Mouse (Mus musculus): ENCODE data around the gene Qser1. TPM values are rescaled to one million over a fixed set of nuclear protein-coding genes. Genes with fewer than 3 reads are reported as not detected.

Qser1 gene
- polyA plus RNA-seq, 1 experiment = 4.1 TPM

GRCm38 (mm10) chr2:104710670-104711370 is 105.7 kb downstream of the Qser1 start:
- H3K27me3 ChIP-seq (ENCODE audit: control insufficient read depth, insufficient read depth, insufficient read length) = no peaks in the 10 kb centered on the region
- H3ac ChIP-seq (ENCODE audit: control insufficient read depth, insufficient read length) = no peak overlapping the region
- no peaks in the 10 kb centered on the region for H3K36me3 ChIP-seq (ENCODE audit: control insufficient read depth, insufficient read depth)
- no peaks in the 10 kb centered on the region for H3K79me2 ChIP-seq (ENCODE audit: control insufficient read depth, insufficient read depth)
- H3K4me3 ChIP-seq = peak overlapping the region; percentile 46
- TF ChIP-seq USF1 (IDR thresholded peaks at IDR 0.05; ENCODE audit: low read depth) = peak; percentile 23
- TF ChIP-seq MYOD1 (IDR thresholded peaks at IDR 0.05; ENCODE audit: control insufficient read depth in 1 of 3, insufficient read length in 2 of 3, low read depth in 2 of 3) = no peak
- no peak for TF ChIP-seq REST (IDR thresholded peaks at IDR 0.05; ENCODE audit: insufficient read depth, insufficient read length)
- H3K4me2 ChIP-seq (ENCODE audit: low read depth) = peak overlapping the region; percentile 80

- H3K4me2 ChIP-seq (ENCODE audit: low read depth) = no peak overlapping the region
- TF ChIP-seq REST (IDR thresholded peaks at IDR 0.05; ENCODE audit: insufficient read depth, insufficient read length) (no peak), MAX (IDR thresholded peaks at IDR 0.05; ENCODE audit: low read depth) (no peak), TCF3 (IDR thresholded peaks at IDR 0.05; ENCODE audit: insufficient read length, low read depth) (no peak), POLR2AphosphoS2 (IDR thresholded peaks at IDR 0.05; ENCODE audit: insufficient read length, low read depth) (no peak), POLR2A (IDR thresholded peaks at IDR 0.05; ENCODE audit: insufficient read length, low read depth) (no peak), MYOG (IDR thresholded peaks at IDR 0.05; ENCODE audit: control insufficient read depth in 1 of 3, insufficient read depth in 1 of 3, insufficient read length in 2 of 3, low read depth in 2 of 3) (no peak), E2F4 (IDR thresholded peaks at IDR 0.05; ENCODE audit: insufficient read depth) (no peak), MYOD1 (IDR thresholded peaks at IDR 0.05; ENCODE audit: control insufficient read depth in 1 of 3, insufficient read length in 2 of 3, low read depth in 2 of 3) (no peak), TCF12 (IDR thresholded peaks at IDR 0.05; ENCODE audit: insufficient read depth, poor library complexity, severe bottlenecking) (no peak), USF1 (IDR thresholded peaks at IDR 0.05; ENCODE audit: low read depth) (no peak), SRF (IDR thresholded peaks at IDR 0.05; ENCODE audit: control insufficient read depth, insufficient read length, low read depth) (no peak), CEBPB (IDR thresholded peaks at IDR 0.05; ENCODE audit: insufficient read depth, poor library complexity, severe bottlenecking) (no peak)
- H3K27me3 ChIP-seq (ENCODE audit: control insufficient read depth, insufficient read depth, insufficient read length) = no peaks in the 10 kb centered on the region
- H3K4me3 ChIP-seq = no peak overlapping the region
- no peak overlapping the region for H3ac ChIP-seq (ENCODE audit: control insufficient read depth, insufficient read length)
- no peaks in the 10 kb centered on the region for H3K79me2 ChIP-seq (ENCODE audit: control insufficient read depth, insufficient read depth)
- no peaks in the 10 kb centered on the region for H3K36me3 ChIP-seq (ENCODE audit: control insufficient read depth, insufficient read depth)
These were observed 106.7 kb downstream of the Qser1 start for GRCm38 (mm10) chr2:104709786-104710337.

Other genes starting within 250 kb of the Qser1 start
- 12.0 TPM for gene Cstf3, start 226.2 kb downstream of the Qser1 start, polyA plus RNA-seq (2012; fragmentation: generic; extraction: Trizol)
- gene Tcp11l1, start 104.6 kb downstream of the Qser1 start, polyA plus RNA-seq (2012; fragmentation: generic; extraction: Trizol) = 7.8 TPM
- not detected for gene Pin1rt1, start 100.4 kb downstream of the Qser1 start, polyA plus RNA-seq (2012; fragmentation: generic; extraction: Trizol)
- gene Depdc7, start 73.9 kb downstream of the Qser1 start, polyA plus RNA-seq (2012; fragmentation: generic; extraction: Trizol) = 4.3 TPM
- 0.48 TPM for gene Prrg4, start 33.1 kb upstream of the Qser1 start, polyA plus RNA-seq (2012; fragmentation: generic; extraction: Trizol)
- 0.18 TPM for gene Ccdc73, start 51.0 kb upstream of the Qser1 start, polyA plus RNA-seq (2012; fragmentation: generic; extraction: Trizol)
- 114 TPM for gene Eif3m, start 200.3 kb upstream of the Qser1 start, polyA plus RNA-seq (2012; fragmentation: generic; extraction: Trizol)